Mouse (Mus musculus): Measurements from ENCODE around the gene Terf2ip. TPM values are rescaled to one million over a fixed set of nuclear protein-coding genes. Genes with fewer than 3 reads are reported as not detected.

Gene Terf2ip
- total and polyA plus RNA-seq, 2 experiments from 2014 or later: 55.5 to 74.9 TPM

GRCm38 (mm10) chr8:112011816-112012242 is 631 bp downstream of the Terf2ip start:
- no peak for DNase-seq (ENCODE audit: low spot score)
- peak overlapping the region; percentile 93 for H3K9ac ChIP-seq (replicated peaks; ENCODE audit: low read length, poor library complexity, severe bottlenecking)
- H3K4me3 ChIP-seq (ENCODE audit: low read depth, low read length): peak overlapping the region; percentile 96
- H3K4me1 ChIP-seq (ENCODE audit: insufficient read depth, low read length): peaks cover 10% of the 10 kb centered on the region
- ATAC-seq (ENCODE audit: low FRiP score): peak; percentile 65; the same call in 1 of the 2 replicates
- H3K36me3 ChIP-seq (ENCODE audit: insufficient read depth, low read length): peaks cover 3% of the 10 kb centered on the region; the same call in 1 of the 2 replicates
- TF ChIP-seq CTCF (IDR thresholded peaks at IDR 0.05): no peak
- H3K4me2 ChIP-seq (ENCODE audit: low read depth, low read length, poor library complexity, severe bottlenecking): peak overlapping the region; percentile 84
- peak overlapping the region; percentile 92 for H3K27ac ChIP-seq (ENCODE audit: low read depth, low read length)
- no peaks in the 10 kb centered on the region for H3K9me3 ChIP-seq (ENCODE audit: low read length)
- WGBS: under 1% methylated on average over 40 of the region's 40 CpGs
- no peaks in the 10 kb centered on the region for H3K27me3 ChIP-seq (ENCODE audit: insufficient read depth, low read length)

- Histone ChIP-seq H3K4me3 (ENCODE audit: low read depth, low read length) (no peak within 1 kb of the TSS), H3K36me3 (ENCODE audit: insufficient read depth, low read length) (peaks cover 15% of the 10 kb centered on the region), H3K9me3 (ENCODE audit: low read length) (no peaks in the 10 kb centered on the region), H3K27ac (ENCODE audit: low read depth, low read length) (no peak within 1 kb of the TSS), H3K9ac (replicated peaks; ENCODE audit: low read length, poor library complexity, severe bottlenecking) (no peak within 1 kb of the TSS), H3K4me1 (ENCODE audit: insufficient read depth, low read length) (peaks cover 10% of the 10 kb centered on the region), H3K4me2 (ENCODE audit: low read depth, low read length, poor library complexity, severe bottlenecking) (no peak within 1 kb of the TSS), H3K27me3 (ENCODE audit: insufficient read depth, low read length) (no peaks in the 10 kb centered on the region)
- no peak for TF ChIP-seq CTCF (IDR thresholded peaks at IDR 0.05)
- ATAC-seq (ENCODE audit: low FRiP score): no peak
- 87% methylated on average over 11 of the region's 11 CpGs for WGBS
- no peak for DNase-seq (ENCODE audit: low spot score)
These were observed 3.7 kb downstream of the Terf2ip start, which contains the start of gene Gm6793 for GRCm38 (mm10) chr8:112014936-112015335. Gene Gm6793 (minus strand): TSS chr8:112015036.

GRCm38 (mm10) chr8:112029455-112029854 is 18.3 kb downstream of the Terf2ip start:
- 88% methylated on average over 7 of the region's 7 CpGs for WGBS

GRCm38 (mm10) chr8:112030663-112031062 is 19.5 kb downstream of the Terf2ip start:
- TF ChIP-seq CTCF (IDR thresholded peaks at IDR 0.05): no peak
- 53% methylated on average over 6 of the region's 6 CpGs for WGBS
- H3K27me3 ChIP-seq (ENCODE audit: insufficient read depth, low read length): no peaks in the 10 kb centered on the region

More at GRCm38 (mm10) chr8:112029455-112029854, 18.3 kb downstream of the Terf2ip start:
- no peaks in the 10 kb centered on the region for H3K4me1 ChIP-seq (ENCODE audit: insufficient read depth, low read length)
- ATAC-seq (ENCODE audit: low FRiP score) (no peak), DNase-seq (ENCODE audit: low spot score) (no peak)
- TF ChIP-seq CTCF (IDR thresholded peaks at IDR 0.05): no peak
- no peaks in the 10 kb centered on the region for H3K36me3 ChIP-seq (ENCODE audit: insufficient read depth, low read length)
- no peaks in the 10 kb centered on the region for H3K9me3 ChIP-seq (ENCODE audit: low read length)
- no peak overlapping the region for H3K27ac ChIP-seq (ENCODE audit: low read depth, low read length)
- no peak overlapping the region for H3K4me3 ChIP-seq (ENCODE audit: low read depth, low read length)
- no peak overlapping the region for H3K4me2 ChIP-seq (ENCODE audit: low read depth, low read length, poor library complexity, severe bottlenecking)
- no peaks in the 10 kb centered on the region for H3K27me3 ChIP-seq (ENCODE audit: insufficient read depth, low read length)
- no peak overlapping the region for H3K9ac ChIP-seq (replicated peaks; ENCODE audit: low read length, poor library complexity, severe bottlenecking)

GRCm38 (mm10) chr8:112033071-112033470 is 21.9 kb downstream of the Terf2ip start:
- no peak for TF ChIP-seq CTCF (IDR thresholded peaks at IDR 0.05)
- H3K9me3 ChIP-seq (ENCODE audit: low read length): no peaks in the 10 kb centered on the region
- no peak overlapping the region for H3K27ac ChIP-seq (ENCODE audit: low read depth, low read length)
- DNase-seq (ENCODE audit: low spot score) (no peak), ATAC-seq (ENCODE audit: low FRiP score) (no peak)
- H3K9ac ChIP-seq (replicated peaks; ENCODE audit: low read length, poor library complexity, severe bottlenecking): no peak overlapping the region
- H3K4me1 ChIP-seq (ENCODE audit: insufficient read depth, low read length): no peaks in the 10 kb centered on the region
- H3K4me3 ChIP-seq (ENCODE audit: low read depth, low read length): no peak overlapping the region
- H3K4me2 ChIP-seq (ENCODE audit: low read depth, low read length, poor library complexity, severe bottlenecking): no peak overlapping the region
- WGBS: 47% methylated on average over 7 of the region's 7 CpGs
- no peaks in the 10 kb centered on the region for H3K27me3 ChIP-seq (ENCODE audit: insufficient read depth, low read length)
- H3K36me3 ChIP-seq (ENCODE audit: insufficient read depth, low read length): no peaks in the 10 kb centered on the region

More at GRCm38 (mm10) chr8:112030663-112031062, 19.5 kb downstream of the Terf2ip start:
- DNase-seq (ENCODE audit: low spot score) (no peak), ATAC-seq (ENCODE audit: low FRiP score) (no peak)
- Histone ChIP-seq H3K4me3 (ENCODE audit: low read depth, low read length) (no peak overlapping the region), H3K27ac (ENCODE audit: low read depth, low read length) (no peak overlapping the region), H3K36me3 (ENCODE audit: insufficient read depth, low read length) (no peaks in the 10 kb centered on the region), H3K4me2 (ENCODE audit: low read depth, low read length, poor library complexity, severe bottlenecking) (no peak overlapping the region), H3K9me3 (ENCODE audit: low read length) (no peaks in the 10 kb centered on the region), H3K4me1 (ENCODE audit: insufficient read depth, low read length) (no peaks in the 10 kb centered on the region), H3K9ac (replicated peaks; ENCODE audit: low read length, poor library complexity, severe bottlenecking) (no peak overlapping the region)

GRCm38 (mm10) chr8:112034603-112035002 is 23.4 kb downstream of the Terf2ip start:
- Histone ChIP-seq H3K27ac (ENCODE audit: low read depth, low read length) (no peak overlapping the region), H3K27me3 (ENCODE audit: insufficient read depth, low read length) (no peaks in the 10 kb centered on the region), H3K9ac (replicated peaks; ENCODE audit: low read length, poor library complexity, severe bottlenecking) (no peak overlapping the region), H3K9me3 (ENCODE audit: low read length) (no peaks in the 10 kb centered on the region), H3K36me3 (ENCODE audit: insufficient read depth, low read length) (no peaks in the 10 kb centered on the region), H3K4me3 (ENCODE audit: low read depth, low read length) (no peak overlapping the region), H3K4me1 (ENCODE audit: insufficient read depth, low read length) (no peaks in the 10 kb centered on the region), H3K4me2 (ENCODE audit: low read depth, low read length, poor library complexity, severe bottlenecking) (no peak overlapping the region)
- peak; percentile 78 for DNase-seq (ENCODE audit: low spot score)
- peak; percentile 77 for TF ChIP-seq CTCF (IDR thresholded peaks at IDR 0.05)
- no peak for ATAC-seq (ENCODE audit: low FRiP score)
- WGBS: 23% methylated on average over 8 of the region's 8 CpGs
